Mouse (Mus musculus) layer of hippocampus, adult 9-10 months (tissue): ENCODE measurements around the gene Ncbp1.

ENCODE experiments used
- DNase-seq: peaks from one replicate; pipeline ENCODE4 v3.0.0; 2022; ENCODE audit warnings: low spot score

Gene Ncbp1

GRCm38 (mm10) chr4:46201834-46202561 is 63.6 kb downstream of the Ncbp1 start:
- peak; percentile 68 for DNase-seq

DNA sequence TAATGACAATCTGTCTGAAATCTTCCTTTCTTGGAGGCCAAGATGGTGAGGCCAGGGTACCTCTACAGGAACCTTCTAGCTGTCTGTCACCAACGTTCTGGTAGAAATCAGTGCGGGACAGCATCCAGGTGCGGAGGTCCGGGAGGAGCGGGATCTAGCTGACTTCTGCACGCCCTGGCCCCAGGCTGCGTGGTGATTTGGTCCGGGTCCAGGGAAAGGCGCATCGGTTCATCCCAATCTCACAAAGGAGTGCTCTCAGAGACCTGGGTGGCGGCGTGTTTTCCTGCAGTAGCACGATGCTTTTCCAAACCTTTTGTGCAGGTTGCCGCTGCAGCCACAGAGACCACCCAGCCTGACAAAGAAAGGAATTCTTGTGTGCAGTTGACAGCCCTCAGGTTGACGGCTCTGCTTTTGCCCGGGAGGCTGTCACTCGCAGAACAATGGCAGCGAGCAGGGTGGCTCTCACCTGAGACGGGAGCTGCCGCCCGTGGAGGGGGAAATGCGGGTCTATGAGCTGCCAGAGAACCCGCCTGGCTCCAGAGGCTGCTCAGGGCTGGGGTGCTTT is 64.2 kb downstream of the Ncbp1 start:
- DNase-seq: no peak

DNA sequence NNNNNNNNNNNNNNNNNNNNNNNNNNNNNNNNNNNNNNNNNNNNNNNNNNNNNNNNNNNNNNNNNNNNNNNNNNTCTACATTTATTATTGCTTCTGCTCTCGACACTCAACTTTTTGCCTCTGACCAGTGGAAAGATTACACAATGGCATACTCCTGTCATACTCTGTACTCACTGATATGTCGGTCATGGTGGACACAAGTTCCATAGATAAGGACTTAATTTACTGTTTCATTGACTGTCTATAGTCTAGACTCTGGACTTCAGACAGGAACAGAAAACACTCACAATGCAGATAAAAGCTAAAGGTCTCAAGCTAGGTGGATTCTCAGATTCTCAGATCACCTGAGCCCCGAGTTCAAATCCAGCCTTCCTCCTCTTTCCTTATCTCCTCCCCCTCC is 82.7 kb downstream of the Ncbp1 start:
- no peak for DNase-seq
